Mouse (Mus musculus) heart, embryonic 14.5 days (tissue): ENCODE data around the gene Gm49393. TPM values are rescaled to one million over a fixed set of nuclear protein-coding genes. Genes with fewer than 3 reads are reported as not detected.

Experiments
- ATAC-seq: fragments of 200-750 bp; cut with Nextera tagmentation; 2 replicates; pipeline ENCODE4 v1.8.0; 2017; ENCODE audit warnings: low read depth, moderate TSS enrichment; ENCODE audit not compliant: insufficient number of reproducible peaks, insufficient read depth, low FRiP score
- H3K27ac ChIP-seq, 2 experiments: fragments of 200-500 bp in 1 of 2; fragments of 300-500 bp in 1 of 2; sonication (generic) in 1 of 2; replicated peaks in 1 of 2; 2 replicates each; pipeline ENCODE4 v1.5.1; 2012 to 2014; ENCODE audit warnings: low read depth in 2 of 2, low read length in 2 of 2, control low read depth in 1 of 2, mild to moderate bottlenecking in 1 of 2, mixed read lengths in 1 of 2; ENCODE audit not compliant: control insufficient read depth in 1 of 2, insufficient read depth in 1 of 2
- H3K27me3 ChIP-seq: fragments of 300-500 bp; sonication (generic); 2 replicates; pipeline ENCODE4 v1.6.1; 2014; ENCODE audit warnings: mild to moderate bottlenecking, low read length, control low read depth; ENCODE audit not compliant: control insufficient read depth, insufficient read depth
- H3K36me3 ChIP-seq: fragments of 300-500 bp; sonication (generic); 2 replicates; pipeline ENCODE4 v1.6.1; 2014; ENCODE audit warnings: mild to moderate bottlenecking, control low read depth, low read length, mixed read lengths; ENCODE audit not compliant: control insufficient read depth, insufficient read depth
- H3K4me1 ChIP-seq, 2 experiments: fragments of 200-500 bp in 1 of 2; fragments of 300-500 bp in 1 of 2; sonication (generic) in 1 of 2; 2 replicates each; pipeline ENCODE4 v1.6.1; 2012 to 2014; ENCODE audit warnings: low read length in 2 of 2, control low read depth in 1 of 2, mixed read lengths in 1 of 2; ENCODE audit not compliant: control insufficient read depth in 2 of 2, insufficient read depth in 2 of 2
- H3K4me2 ChIP-seq: fragments of 300-500 bp; sonication (generic); 2 replicates; pipeline ENCODE4 v1.6.1; 2014; ENCODE audit warnings: mild to moderate bottlenecking, low read length
- H3K4me3 ChIP-seq, 2 experiments: fragments of 200-500 bp in 1 of 2; fragments of 300-500 bp in 1 of 2; sonication (generic) in 1 of 2; 2 replicates each; pipeline ENCODE4 v1.5.1; 2012 to 2014; ENCODE audit warnings: low read length in 2 of 2, mild to moderate bottlenecking in 2 of 2, control low read depth in 1 of 2, low read depth in 1 of 2, moderate library complexity in 1 of 2; ENCODE audit not compliant: control insufficient read depth in 1 of 2, insufficient read depth in 1 of 2
- H3K9ac ChIP-seq: fragments of 300-500 bp; sonication (generic); 2 replicates; pipeline ENCODE4 v1.6.1; 2014; ENCODE audit warnings: mild to moderate bottlenecking, low read length
- H3K9me3 ChIP-seq: fragments of 300-500 bp; sonication (generic); 2 replicates; pipeline ENCODE4 v1.6.1; 2016; ENCODE audit warnings: low read length, control low read depth; ENCODE audit not compliant: control insufficient read depth
- WGBS: fragments of 180-500 bp; shearing (Covaris S2); extraction: QIAGEN DNeasy Blood & Tissue Kit; methylation state at CpG from one replicate; pipeline ENCODE4 v1.1.7; 2014; 5-methylcytosine and 5-hydroxymethylcytosine counted together
- polyA plus RNA-seq: library from polyadenylated mRNA; unstranded; fragments of >200 nt; fragmentation: Nextera tagmentation; extraction: Ambion mirVana; gene quantifications from 2 replicates; pipeline ENCODE4 v1.2.1, GENCODE M21; 2014

The Gm49393 gene
- polyA plus RNA-seq, 1 experiment from 2014 or later: not detected

DNA sequence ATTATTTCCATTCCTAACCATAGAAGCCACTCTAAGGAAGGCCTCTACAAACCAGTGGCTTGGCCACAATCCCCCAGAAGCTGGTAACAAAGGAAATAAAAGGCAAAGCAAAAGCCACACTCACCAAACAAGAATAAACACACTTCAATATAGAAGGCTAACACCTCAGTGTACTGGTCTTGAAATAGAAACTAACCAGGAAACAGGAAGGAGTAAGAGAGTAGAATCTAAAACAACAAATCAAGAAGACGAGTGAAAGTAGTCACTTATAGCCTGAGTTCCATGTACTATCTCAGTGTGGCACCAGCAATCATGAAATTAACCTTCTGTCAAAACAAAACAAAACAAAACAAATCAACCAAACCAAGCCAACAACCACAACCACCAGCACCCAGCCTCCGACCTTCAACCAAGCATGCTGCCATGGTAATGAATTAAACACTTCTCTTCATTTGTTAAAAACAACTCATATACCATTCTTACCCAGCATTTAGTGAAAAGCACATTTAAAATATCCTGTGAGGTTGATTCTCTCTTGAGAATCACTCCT, 96.0 kb downstream of the Gm49393 start:
- Histone ChIP-seq H3K9me3 (no peaks in the 10 kb centered on the region), H3K27ac (no peak overlapping the region), H3K27me3 (no peaks in the 10 kb centered on the region), H3K9ac (no peak overlapping the region), H3K4me2 (no peak overlapping the region), H3K36me3 (no peaks in the 10 kb centered on the region), H3K4me1 (no peaks in the 10 kb centered on the region), H3K4me3 (no peak overlapping the region)
- no peak for ATAC-seq
- 64% methylated on average over 2 of the region's 2 CpGs for WGBS

DNA sequence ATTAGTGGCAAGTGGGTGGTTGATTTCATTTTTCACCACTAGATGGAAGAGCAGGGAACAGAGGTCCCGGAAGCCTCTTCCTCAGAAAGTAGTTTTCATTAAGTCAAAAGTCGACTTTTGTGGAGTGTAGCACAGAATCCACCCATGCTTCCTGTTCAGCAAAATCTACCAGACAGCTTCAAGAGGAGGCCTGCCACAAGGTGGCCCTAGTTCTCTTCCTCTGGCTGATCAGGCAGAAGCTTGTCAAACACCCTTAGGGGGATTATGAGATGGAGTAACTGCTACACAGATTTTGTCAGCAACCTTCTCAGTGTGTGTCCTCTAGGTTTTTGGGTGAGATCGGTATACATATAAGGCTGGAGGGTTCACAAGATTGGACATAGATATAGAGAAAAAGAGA, 109.3 kb downstream of the Gm49393 start:
- no peaks in the 10 kb centered on the region for H3K36me3 ChIP-seq
- no peaks in the 10 kb centered on the region for H3K27me3 ChIP-seq
- H3K9me3 ChIP-seq: no peaks in the 10 kb centered on the region
- no peak overlapping the region for H3K4me3 ChIP-seq
- H3K9ac ChIP-seq: no peak overlapping the region
- no peak overlapping the region for H3K4me2 ChIP-seq
- no peaks in the 10 kb centered on the region for H3K4me1 ChIP-seq
- H3K27ac ChIP-seq: no peak overlapping the region
- 47% methylated on average over 3 of the region's 3 CpGs for WGBS
- ATAC-seq: no peak

GRCm38 (mm10) chr13:60820486-60821175, 114.8 kb downstream of the Gm49393 start:
- Histone ChIP-seq H3K4me2 (no peak overlapping the region), H3K9me3 (no peaks in the 10 kb centered on the region), H3K36me3 (no peaks in the 10 kb centered on the region), H3K9ac (no peak overlapping the region), H3K4me1 (no peaks in the 10 kb centered on the region), H3K27me3 (no peaks in the 10 kb centered on the region), H3K4me3 (no peak overlapping the region), H3K27ac (no peak overlapping the region)
- WGBS: 61% methylated on average over 3 of the region's 3 CpGs
- no peak for ATAC-seq

DNA sequence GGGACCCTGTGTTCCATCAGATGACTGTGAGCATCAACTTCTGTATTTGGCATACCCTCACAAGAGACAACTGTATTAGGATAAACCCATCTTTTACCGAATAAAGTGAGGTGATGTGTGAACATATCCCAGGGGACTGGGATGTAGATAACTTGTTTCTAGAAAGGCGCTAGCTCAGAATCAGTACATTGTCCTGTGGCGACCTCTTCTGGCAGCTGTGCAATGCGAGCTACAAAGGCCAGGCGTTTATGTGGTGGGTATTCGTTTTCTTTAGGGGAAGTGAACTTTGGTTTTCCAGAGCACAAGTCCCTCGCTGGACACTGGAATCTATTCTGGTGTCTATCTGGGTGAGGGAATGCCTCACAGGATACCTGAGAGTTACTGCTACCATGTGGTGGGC, 115.9 kb downstream of the Gm49393 start:
- Histone ChIP-seq H3K9ac (no peak overlapping the region), H3K36me3 (no peaks in the 10 kb centered on the region), H3K4me2 (no peak overlapping the region), H3K4me1 (no peaks in the 10 kb centered on the region), H3K9me3 (no peaks in the 10 kb centered on the region), H3K4me3 (no peak overlapping the region), H3K27ac (no peak overlapping the region), H3K27me3 (no peaks in the 10 kb centered on the region)
- ATAC-seq: no peak
- 9% methylated on average over 7 of the region's 7 CpGs for WGBS

DNA sequence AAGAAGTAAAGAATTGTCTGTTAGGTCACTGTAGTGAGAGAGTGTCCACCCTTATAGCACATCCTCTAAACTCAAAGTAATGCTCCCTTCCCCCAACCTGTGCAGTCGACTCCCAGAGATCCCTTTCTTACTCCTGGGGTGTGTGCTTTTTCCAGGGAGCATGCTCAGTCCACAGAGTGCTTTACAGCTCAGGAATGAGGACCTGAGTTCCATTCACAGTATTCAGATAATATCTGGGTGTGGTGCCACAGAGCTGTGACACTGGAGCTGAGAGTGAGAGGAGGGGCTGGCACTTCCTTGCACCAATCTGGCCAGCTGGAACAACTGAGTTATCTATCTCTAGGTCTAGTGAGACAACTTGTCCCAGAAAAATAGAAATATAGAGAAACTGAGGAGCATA, 121.7 kb downstream of the Gm49393 start:
- Histone ChIP-seq H3K4me1 (no peaks in the 10 kb centered on the region), H3K4me2 (no peak overlapping the region), H3K27ac (no peak overlapping the region), H3K4me3 (no peak overlapping the region), H3K9me3 (no peaks in the 10 kb centered on the region), H3K27me3 (no peaks in the 10 kb centered on the region), H3K9ac (no peak overlapping the region), H3K36me3 (no peaks in the 10 kb centered on the region)
- no peak for ATAC-seq
- WGBS: 44% methylated on average over 1 of the region's 1 CpGs

DNA sequence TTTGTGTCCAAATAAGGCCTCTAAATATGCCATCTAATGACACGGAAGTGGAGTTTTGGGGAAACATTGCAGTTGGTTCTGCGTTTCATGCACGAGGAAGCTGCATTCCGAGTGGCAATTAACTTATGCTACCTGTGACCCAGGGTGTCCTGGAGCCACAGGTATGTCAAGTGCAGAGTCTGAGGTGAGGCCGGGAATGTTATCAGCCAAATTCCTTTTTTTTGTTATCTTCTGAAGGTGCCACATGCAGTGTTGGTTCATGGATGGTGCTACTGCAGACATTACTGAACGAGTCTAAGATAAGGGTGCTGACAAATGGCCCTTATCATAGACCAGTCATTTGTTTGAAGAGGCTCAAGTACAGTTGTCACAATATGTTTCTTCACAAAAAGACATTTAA, 122.6 kb downstream of the Gm49393 start:
- H3K9ac ChIP-seq: no peak overlapping the region
- H3K36me3 ChIP-seq: no peaks in the 10 kb centered on the region
- no peak overlapping the region for H3K27ac ChIP-seq
- H3K4me3 ChIP-seq: no peak overlapping the region
- H3K27me3 ChIP-seq: no peaks in the 10 kb centered on the region
- no peak for ATAC-seq
- H3K9me3 ChIP-seq: no peaks in the 10 kb centered on the region
- 55% methylated on average over 6 of the region's 6 CpGs for WGBS
- H3K4me2 ChIP-seq: no peak overlapping the region
- no peaks in the 10 kb centered on the region for H3K4me1 ChIP-seq

DNA sequence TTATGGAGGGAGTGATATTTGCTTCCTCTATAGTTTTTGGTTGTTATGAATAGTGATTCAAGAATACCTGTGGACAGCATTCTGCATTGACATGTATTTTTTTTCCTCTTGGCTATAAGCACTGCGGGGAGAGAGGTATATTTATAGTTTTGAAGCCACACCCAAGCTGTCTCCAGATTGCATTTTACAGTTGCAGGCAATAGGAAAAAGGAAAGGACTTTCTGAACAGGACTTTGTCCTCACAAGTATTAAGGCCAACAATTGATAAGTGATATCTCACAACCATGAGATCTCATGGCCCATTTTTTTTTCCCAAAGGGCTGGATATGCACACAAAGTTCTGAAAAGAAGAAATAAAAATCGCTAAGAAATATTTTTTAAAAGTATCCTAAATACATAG, 125.7 kb downstream of the Gm49393 start:
- Histone ChIP-seq H3K9me3 (no peaks in the 10 kb centered on the region), H3K27me3 (no peaks in the 10 kb centered on the region), H3K9ac (no peak overlapping the region), H3K27ac (no peak overlapping the region), H3K36me3 (no peaks in the 10 kb centered on the region), H3K4me2 (no peak overlapping the region), H3K4me1 (no peaks in the 10 kb centered on the region), H3K4me3 (no peak overlapping the region)
- WGBS: 31% methylated on average over 2 of the region's 2 CpGs
- no peak for ATAC-seq
